Mouse (Mus musculus) lung, embryonic 16.5 days (tissue): ENCODE data around the gene Khdc3. TPM values are rescaled to one million over a fixed set of nuclear protein-coding genes. Genes with fewer than 3 reads are reported as not detected.

Experiments used
- ATAC-seq: fragments of 200-750 bp; cut with Nextera tagmentation; 2 replicates; pipeline ENCODE4 v1.8.0; 2017; ENCODE audit warnings: low read depth, mild to moderate bottlenecking, moderate library complexity
- H3K27ac ChIP-seq: fragments of 300-500 bp; sonication (generic); 2 replicates; pipeline ENCODE4 v1.5.1; 2014; ENCODE audit warnings: mild to moderate bottlenecking, control low read depth, low read length
- H3K27me3 ChIP-seq: fragments of 300-500 bp; sonication (generic); 2 replicates; pipeline ENCODE4 v1.6.1; 2014; ENCODE audit warnings: low read depth, low read length, mixed read lengths; ENCODE audit not compliant: control insufficient read depth, insufficient read depth
- H3K36me3 ChIP-seq: fragments of 300-500 bp; sonication (generic); 2 replicates; pipeline ENCODE4 v1.6.1; 2014; ENCODE audit warnings: low read length; ENCODE audit not compliant: control insufficient read depth, insufficient read depth
- H3K4me1 ChIP-seq: fragments of 300-500 bp; sonication (generic); replicated peaks from 2 replicates; pipeline ENCODE4 v1.6.1; 2014; ENCODE audit warnings: low read length, mixed read lengths; ENCODE audit not compliant: control insufficient read depth, insufficient read depth
- H3K4me2 ChIP-seq: fragments of 300-500 bp; sonication (generic); 2 replicates; pipeline ENCODE4 v1.6.1; 2014; ENCODE audit warnings: low read depth, low read length, control low read depth
- H3K4me3 ChIP-seq: fragments of 300-500 bp; sonication (generic); 2 replicates; pipeline ENCODE4 v1.5.1; 2014; ENCODE audit warnings: mild to moderate bottlenecking, low read length, control low read depth
- H3K9ac ChIP-seq: fragments of 300-500 bp; sonication (generic); 2 replicates; pipeline ENCODE4 v1.6.1; 2014; ENCODE audit warnings: low read length, control low read depth
- H3K9me3 ChIP-seq: fragments of 300-500 bp; sonication (generic); 2 replicates; pipeline ENCODE4 v1.6.1; 2016; ENCODE audit warnings: low read length; ENCODE audit not compliant: control insufficient read depth
- WGBS: fragments of 180-500 bp; shearing (Covaris S2); extraction: QIAGEN DNeasy Blood & Tissue Kit; methylation state at CpG from one replicate; pipeline ENCODE4 v1.1.7; 2014; 5-methylcytosine and 5-hydroxymethylcytosine counted together
- polyA plus RNA-seq: library from polyadenylated mRNA; unstranded; fragments of >200 nt; fragmentation: Nextera tagmentation; extraction: Ambion mirVana; gene quantifications from 2 replicates; pipeline ENCODE4 v1.2.1, GENCODE M21; 2015

Khdc3 gene
- polyA plus RNA-seq, 1 experiment from 2014 or later = 0.15 TPM

DNA sequence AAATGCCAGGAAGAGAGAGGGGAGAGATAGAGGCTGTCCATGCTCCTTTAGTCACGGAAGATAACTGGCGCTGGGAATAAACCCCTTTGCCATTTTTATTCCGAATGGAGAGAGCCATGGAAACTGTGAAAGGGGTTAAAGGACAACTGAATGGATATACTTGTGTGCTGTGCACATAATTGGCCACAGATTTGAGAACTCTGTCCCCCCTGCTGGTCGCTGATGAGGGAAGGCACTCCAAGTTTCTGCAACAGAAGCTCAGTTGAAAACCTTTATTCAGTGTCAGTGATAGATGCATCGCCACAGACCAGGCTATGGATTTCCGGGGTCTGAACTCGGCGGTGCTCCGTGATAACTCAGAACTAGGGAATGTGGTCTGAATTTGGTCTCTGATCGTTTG, 11.5 kb upstream of the Khdc3 start:
- 0 out of 2 replicates have a peak overlapping the region, but pooled peaks have one; percentile 31 for H3K4me2 ChIP-seq
- H3K9ac ChIP-seq = no peak overlapping the region
- H3K4me3 ChIP-seq = no peak overlapping the region
- no peaks in the 10 kb centered on the region for H3K9me3 ChIP-seq
- H3K4me1 ChIP-seq = peaks cover 11% of the 10 kb centered on the region; the same call in 1 of the 2 replicates
- WGBS = 78% methylated on average over 10 of the region's 10 CpGs
- no peaks in the 10 kb centered on the region for H3K36me3 ChIP-seq
- ATAC-seq = no peak
- H3K27ac ChIP-seq = peak overlapping the region; percentile 86
- H3K27me3 ChIP-seq = no peaks in the 10 kb centered on the region

DNA sequence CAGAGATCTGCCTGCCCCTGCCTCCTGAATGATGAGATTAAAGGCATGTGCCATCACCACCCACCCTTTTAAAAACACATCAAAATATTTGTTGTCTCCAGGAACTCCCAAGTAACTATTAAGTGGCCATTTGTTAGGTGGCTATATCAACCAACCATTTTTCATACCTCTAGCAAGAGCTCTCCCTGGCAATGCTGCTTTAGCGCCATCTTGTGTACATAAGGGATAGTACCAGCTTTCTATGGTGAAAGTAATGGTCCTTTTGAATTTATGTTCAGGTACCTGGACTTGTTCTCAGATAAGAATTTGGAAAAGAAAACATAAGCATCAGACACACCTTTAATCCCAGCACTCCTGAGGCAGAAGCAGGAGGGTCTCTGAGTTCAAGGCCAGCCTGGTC, 9.9 kb upstream of the Khdc3 start:
- H3K4me2 ChIP-seq = no peak overlapping the region
- WGBS = 0% methylated on average over 1 of the region's 1 CpGs
- no peak overlapping the region for H3K4me3 ChIP-seq
- H3K27me3 ChIP-seq = no peaks in the 10 kb centered on the region; the same call in 1 of the 2 replicates
- ATAC-seq = no peak
- no peaks in the 10 kb centered on the region for H3K36me3 ChIP-seq
- no peak overlapping the region for H3K9ac ChIP-seq
- no peaks in the 10 kb centered on the region for H3K9me3 ChIP-seq
- peaks cover 11% of the 10 kb centered on the region; the same call in 1 of the 2 replicates for H3K4me1 ChIP-seq
- H3K27ac ChIP-seq = no peak overlapping the region

DNA sequence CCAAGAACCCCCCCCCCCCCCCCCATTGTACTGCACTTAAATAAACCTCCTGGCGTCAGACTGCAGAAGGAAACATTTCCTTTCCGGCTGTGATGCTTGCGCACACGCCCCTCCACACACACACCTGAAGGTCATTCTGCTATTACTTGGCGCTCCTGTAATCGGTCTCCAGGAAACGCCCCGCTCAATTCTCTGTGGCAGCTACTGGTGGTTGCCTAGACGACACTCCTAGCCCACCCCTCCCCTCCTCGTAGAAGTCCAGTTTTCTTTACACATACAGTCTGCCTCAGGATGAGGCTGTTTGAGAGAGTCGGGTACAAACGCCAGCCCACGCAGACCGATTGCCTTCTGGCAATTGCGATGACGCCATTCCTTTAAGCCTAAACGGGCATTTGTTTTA, 7.1 kb upstream of the Khdc3 start:
- Histone ChIP-seq H3K27ac (no peak overlapping the region), H3K4me2 (peak overlapping the region; percentile 36), H3K9me3 (no peaks in the 10 kb centered on the region), H3K36me3 (no peaks in the 10 kb centered on the region), H3K4me1 (peaks cover 4% of the 10 kb centered on the region; the same call in 1 of the 2 replicates), H3K4me3 (no peak overlapping the region), H3K9ac (no peak overlapping the region), H3K27me3 (no peaks in the 10 kb centered on the region; the same call in 1 of the 2 replicates)
- WGBS = 13% methylated on average over 17 of the region's 17 CpGs
- ATAC-seq = peak; percentile 77

DNA sequence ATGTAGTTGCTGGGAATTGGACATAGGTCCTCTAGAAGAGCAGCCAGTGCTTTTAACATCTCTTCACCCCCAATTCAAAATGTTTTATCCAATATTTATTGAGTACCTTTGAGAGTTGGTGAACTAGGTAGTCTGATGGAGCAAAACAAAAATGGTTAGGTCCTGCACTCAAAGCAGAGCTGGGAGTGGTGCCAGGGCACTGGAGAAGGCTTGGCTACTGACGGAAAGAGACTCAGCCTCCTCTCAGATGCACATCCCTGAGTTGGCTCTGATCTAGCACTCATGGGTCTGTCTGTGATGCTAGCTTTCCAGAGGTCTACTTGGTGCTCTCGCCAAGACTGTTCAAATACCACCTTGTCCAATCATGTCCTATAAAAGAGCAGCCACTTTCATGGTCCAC, 3.7 kb upstream of the Khdc3 start:
- Histone ChIP-seq H3K27ac (no peak overlapping the region), H3K4me2 (no peak overlapping the region), H3K36me3 (no peaks in the 10 kb centered on the region), H3K27me3 (peaks cover 7% of the 10 kb centered on the region), H3K9ac (no peak overlapping the region), H3K4me1 (no peaks in the 10 kb centered on the region), H3K4me3 (no peak overlapping the region), H3K9me3 (no peaks in the 10 kb centered on the region)
- 69% methylated on average over 2 of the region's 2 CpGs for WGBS
- no peak for ATAC-seq

DNA sequence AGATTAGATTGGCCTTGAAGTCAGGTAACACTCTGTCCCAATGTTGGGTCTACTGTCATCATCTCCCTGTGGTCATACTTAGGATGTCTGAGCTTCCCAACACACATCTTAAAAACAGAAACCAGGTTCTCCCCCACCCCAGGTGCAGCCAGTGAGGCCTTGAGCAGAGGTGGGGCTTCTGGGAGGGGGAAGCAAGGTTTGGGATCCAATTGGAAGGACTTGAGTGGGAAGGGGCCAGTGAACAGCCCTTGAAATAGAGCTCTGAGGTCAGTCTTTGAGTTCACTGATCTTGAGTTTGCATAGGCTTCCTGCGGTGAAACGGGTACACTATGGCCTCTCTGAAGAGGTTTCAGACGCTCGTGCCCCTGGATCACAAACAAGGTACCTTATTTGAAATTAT, 545 bp downstream of the Khdc3 start, which contains the start of gene Gm20509:
TSS of gene Gm20509 (plus strand) at position 290 of the 400 bp plus-strand sequence.
- peaks cover 20% of the 10 kb centered on the region for H3K27me3 ChIP-seq

DNA sequence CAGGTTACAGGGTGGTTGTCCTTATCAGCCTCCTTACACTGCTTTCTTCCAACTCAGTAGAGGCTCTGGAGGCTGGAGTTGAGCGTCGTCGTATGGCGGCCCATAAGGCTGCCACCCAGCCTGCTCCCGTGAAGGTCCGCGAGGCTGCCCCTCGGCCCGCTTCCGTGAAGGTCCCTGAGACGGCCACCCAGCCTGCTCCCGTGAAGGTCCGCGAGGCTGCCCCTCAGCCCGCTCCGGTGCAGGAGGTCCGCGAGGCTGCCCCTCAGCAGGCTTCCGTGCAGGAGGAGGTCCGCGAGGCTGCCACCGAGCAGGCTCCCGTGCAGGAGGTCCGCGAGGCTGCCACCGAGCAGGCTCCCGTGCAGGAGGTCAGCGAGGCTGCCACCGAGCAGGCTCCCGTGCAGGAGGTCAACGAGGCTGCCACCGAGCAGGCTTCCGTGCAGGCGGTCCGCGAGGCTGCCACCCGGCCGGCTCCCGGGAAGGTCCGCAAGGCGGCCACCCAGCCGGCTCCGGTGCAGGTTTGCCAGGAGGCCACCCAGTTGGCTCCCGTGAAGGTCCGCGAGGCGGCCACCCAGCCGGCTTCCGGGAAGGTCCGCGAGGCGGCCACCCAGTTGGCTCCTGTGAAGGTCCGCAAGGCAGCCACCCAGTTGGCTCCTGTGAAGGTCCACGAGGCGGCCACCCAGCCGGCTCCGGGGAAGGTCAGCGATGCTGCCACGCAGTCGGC, 1.7 kb downstream of the Khdc3 start:
- peak overlapping the region; percentile 67 for H3K9ac ChIP-seq
- H3K4me2 ChIP-seq = peak overlapping the region; percentile 94
- WGBS = 4% methylated on average over 50 of the region's 60 CpGs
- H3K9me3 ChIP-seq = no peaks in the 10 kb centered on the region
- H3K27me3 ChIP-seq = peaks cover 20% of the 10 kb centered on the region
- peak overlapping the region; percentile 49 for H3K4me3 ChIP-seq
- H3K4me1 ChIP-seq = peaks cover 5% of the 10 kb centered on the region
- no peak overlapping the region for H3K27ac ChIP-seq
- ATAC-seq = peak; percentile 75
- no peaks in the 10 kb centered on the region for H3K36me3 ChIP-seq

More for the DNA sequence above, 545 bp downstream of the Khdc3 start, which contains the start of gene Gm20509:
- H3K9me3 ChIP-seq = no peaks in the 10 kb centered on the region
- H3K9ac ChIP-seq = peak within 1 kb of the TSS; percentile 67
- no peak for ATAC-seq
- H3K4me1 ChIP-seq = peaks cover 5% of the 10 kb centered on the region
- H3K4me3 ChIP-seq = peak within 1 kb of the TSS; percentile 49
- no peaks in the 10 kb centered on the region for H3K36me3 ChIP-seq
- H3K27ac ChIP-seq = no peak within 1 kb of the TSS
- peak within 1 kb of the TSS; percentile 94 for H3K4me2 ChIP-seq
- WGBS = 87% methylated on average over 4 of the region's 4 CpGs

DNA sequence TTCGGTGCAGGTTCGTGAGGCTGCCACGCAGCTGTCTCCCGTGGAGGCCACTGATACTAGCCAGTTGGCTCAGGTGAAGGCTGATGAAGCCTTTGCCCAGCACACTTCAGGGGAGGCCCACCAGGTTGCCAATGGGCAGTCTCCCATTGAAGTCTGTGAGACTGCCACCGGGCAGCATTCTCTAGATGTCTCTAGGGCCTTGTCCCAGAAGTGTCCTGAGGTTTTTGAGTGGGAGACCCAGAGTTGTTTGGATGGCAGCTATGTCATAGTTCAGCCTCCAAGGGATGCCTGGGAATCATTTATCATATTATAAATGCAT, 2.2 kb downstream of the Khdc3 start:
- peak overlapping the region; percentile 67 for H3K9ac ChIP-seq
- H3K27me3 ChIP-seq = peaks cover 20% of the 10 kb centered on the region
- H3K4me1 ChIP-seq = peaks cover 5% of the 10 kb centered on the region
- H3K9me3 ChIP-seq = no peaks in the 10 kb centered on the region
- no peak overlapping the region for H3K27ac ChIP-seq
- peak overlapping the region; percentile 94 for H3K4me2 ChIP-seq
- H3K36me3 ChIP-seq = no peaks in the 10 kb centered on the region
- 21% methylated on average over 5 of the region's 5 CpGs for WGBS
- no peak; the same call in 1 of the 2 replicates for ATAC-seq
- peak overlapping the region; percentile 49 for H3K4me3 ChIP-seq

DNA sequence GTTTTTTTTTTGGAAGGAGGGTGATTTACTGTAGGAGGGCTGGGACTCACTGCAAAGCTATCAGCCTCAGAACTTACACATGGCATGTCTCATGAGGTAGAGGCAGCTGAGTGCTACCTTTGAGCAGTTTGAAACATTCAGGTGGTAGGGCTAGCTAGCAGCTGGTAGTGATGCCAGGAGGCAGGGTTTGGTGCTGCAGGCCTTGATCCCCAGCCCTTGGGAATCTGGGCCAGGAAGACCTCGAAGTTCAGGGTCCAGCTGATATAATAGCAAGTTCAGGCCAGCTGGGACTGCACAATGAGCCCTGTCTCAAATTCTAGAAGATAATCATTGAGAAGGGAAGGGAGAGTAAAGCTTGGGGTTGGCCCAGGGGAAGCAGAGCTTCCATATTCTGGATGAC, 3.5 kb downstream of the Khdc3 start:
- Histone ChIP-seq H3K36me3 (no peaks in the 10 kb centered on the region), H3K9me3 (no peaks in the 10 kb centered on the region), H3K9ac (no peak overlapping the region), H3K27ac (no peak overlapping the region), H3K4me2 (no peak overlapping the region), H3K4me1 (peaks cover 5% of the 10 kb centered on the region), H3K27me3 (peaks cover 20% of the 10 kb centered on the region), H3K4me3 (no peak overlapping the region)
- 50% methylated on average over 1 of the region's 1 CpGs for WGBS
- no peak for ATAC-seq

DNA sequence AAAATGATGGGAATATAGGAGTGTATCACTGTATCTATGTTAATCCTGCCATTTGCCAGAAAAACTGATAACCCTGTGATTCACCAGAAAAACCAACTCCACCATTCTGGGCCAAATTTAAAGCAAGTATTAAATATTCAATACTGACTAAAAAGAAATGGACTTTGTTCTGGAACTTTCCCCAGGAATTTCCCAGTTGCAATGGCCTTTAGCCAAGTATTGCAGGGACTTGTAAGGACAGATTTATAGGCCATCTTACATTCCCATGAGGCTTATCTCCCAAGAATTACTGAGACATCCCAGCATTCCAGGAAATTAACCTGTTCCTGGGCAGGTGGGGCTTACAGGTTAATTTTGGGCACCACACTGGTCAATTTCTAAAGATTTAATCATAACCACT, 4.1 kb downstream of the Khdc3 start:
- H3K27me3 ChIP-seq = peaks cover 20% of the 10 kb centered on the region
- H3K4me2 ChIP-seq = no peak overlapping the region
- no peaks in the 10 kb centered on the region for H3K9me3 ChIP-seq
- peaks cover 5% of the 10 kb centered on the region for H3K4me1 ChIP-seq
- H3K27ac ChIP-seq = no peak overlapping the region
- H3K9ac ChIP-seq = no peak overlapping the region
- no peak overlapping the region for H3K4me3 ChIP-seq
- no peak for ATAC-seq
- H3K36me3 ChIP-seq = no peaks in the 10 kb centered on the region
